Mouse (Mus musculus) C2C12 (cell line): ENCODE measurements around the gene Snap47. TPM values are rescaled to one million over a fixed set of nuclear protein-coding genes. Genes with fewer than 3 reads are reported as not detected.

Experiments used
- H3K27me3 ChIP-seq: one replicate; pipeline ENCODE4 v1.6.1; 2011; ENCODE audit not compliant: control insufficient read depth, insufficient read depth, insufficient read length
- H3K36me3 ChIP-seq: one replicate; pipeline ENCODE4 v1.6.1; 2011; ENCODE audit not compliant: control insufficient read depth, insufficient read depth
- H3K4me3 ChIP-seq: one replicate; pipeline ENCODE4 v1.5.1; 2011; ENCODE audit warnings: mild to moderate bottlenecking, control low read depth; ENCODE audit not compliant: poor library complexity, insufficient read depth, severe bottlenecking
- H3K79me2 ChIP-seq: one replicate; pipeline ENCODE4 v1.6.1; 2011; ENCODE audit not compliant: control insufficient read depth, insufficient read depth
- H3K79me3 ChIP-seq: one replicate; pipeline ENCODE4 v1.6.1; 2011; ENCODE audit warnings: low read depth, control low read depth
- H3ac ChIP-seq: one replicate; pipeline ENCODE3; 2011; ENCODE audit warnings: low read depth; ENCODE audit not compliant: control insufficient read depth, insufficient read length
- CEBPB ChIP-seq: IDR thresholded peaks from one replicate; pipeline ENCODE4 v1.6.1; 2011; ENCODE audit warnings: low read depth, mild to moderate bottlenecking, control low read depth, moderate library complexity
- CTCF ChIP-seq: IDR thresholded peaks from one replicate; pipeline ENCODE4 v1.5.1; 2011; ENCODE audit not compliant: control insufficient read depth, insufficient read depth, insufficient read length
- FOSL1 ChIP-seq: IDR thresholded peaks from one replicate; pipeline ENCODE4 v1.8.0; 2011; ENCODE audit warnings: mild to moderate bottlenecking, low read length; ENCODE audit not compliant: poor library complexity, insufficient read depth, severe bottlenecking
- MAX ChIP-seq: IDR thresholded peaks from one replicate; pipeline ENCODE4 v1.6.1; 2011; ENCODE audit warnings: mild to moderate bottlenecking, control low read depth
- MYOD1 ChIP-seq: IDR thresholded peaks from one replicate; pipeline ENCODE4 v1.6.1; 2011; ENCODE audit warnings: low read depth; ENCODE audit not compliant: control insufficient read depth, insufficient read length
- MYOG ChIP-seq: IDR thresholded peaks from one replicate; pipeline ENCODE4 v1.6.1; 2011; ENCODE audit not compliant: control insufficient read depth, insufficient read length; ENCODE audit errors: extremely low read depth
- USF1 ChIP-seq: IDR thresholded peaks from one replicate; pipeline ENCODE4 v1.6.1; 2011; ENCODE audit warnings: low read depth, mild to moderate bottlenecking, control low read depth, moderate library complexity
- polyA plus RNA-seq: library from polyadenylated mRNA; unstranded; fragments of >200 nt; fragmentation: generic; extraction: Trizol; gene quantifications from one replicate; pipeline ENCODE4 v1.2.1, GENCODE M21; 2012; ENCODE audit warnings: missing spikeins

The Snap47 gene
- polyA plus RNA-seq, 1 experiment = 54.3 TPM

DNA sequence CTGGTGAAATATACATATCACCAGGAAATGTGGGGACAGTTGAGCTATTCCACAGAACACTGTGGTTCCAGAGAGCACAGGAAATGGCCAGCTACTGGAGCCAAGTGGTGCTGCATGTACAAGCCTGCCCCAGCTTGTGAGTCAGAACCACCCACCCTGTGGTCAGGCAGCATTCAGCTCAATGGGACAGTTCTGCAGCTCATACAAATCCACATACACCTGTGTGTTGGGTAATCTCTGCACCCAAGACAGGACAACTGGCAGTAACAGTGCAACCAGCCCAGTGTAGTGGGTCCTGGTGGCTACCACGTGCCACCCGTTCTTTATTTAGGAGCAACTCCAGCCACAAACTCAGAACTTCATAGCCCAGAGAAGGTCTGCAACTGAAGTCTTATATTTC lies 29.0 kb downstream of the Snap47 start:
- TF ChIP-seq FOSL1 (peak; percentile 14), MYOD1 (peak; percentile 65), CTCF (no peak), MAX (peak; percentile 32), USF1 (no peak), MYOG (no peak), CEBPB (peak; percentile 7)
- Histone ChIP-seq H3K36me3 (peaks cover 56% of the 10 kb centered on the region), H3K4me3 (no peak overlapping the region), H3ac (no peak overlapping the region), H3K79me2 (no peaks in the 10 kb centered on the region), H3K79me3 (no peaks in the 10 kb centered on the region), H3K27me3 (no peaks in the 10 kb centered on the region)

DNA sequence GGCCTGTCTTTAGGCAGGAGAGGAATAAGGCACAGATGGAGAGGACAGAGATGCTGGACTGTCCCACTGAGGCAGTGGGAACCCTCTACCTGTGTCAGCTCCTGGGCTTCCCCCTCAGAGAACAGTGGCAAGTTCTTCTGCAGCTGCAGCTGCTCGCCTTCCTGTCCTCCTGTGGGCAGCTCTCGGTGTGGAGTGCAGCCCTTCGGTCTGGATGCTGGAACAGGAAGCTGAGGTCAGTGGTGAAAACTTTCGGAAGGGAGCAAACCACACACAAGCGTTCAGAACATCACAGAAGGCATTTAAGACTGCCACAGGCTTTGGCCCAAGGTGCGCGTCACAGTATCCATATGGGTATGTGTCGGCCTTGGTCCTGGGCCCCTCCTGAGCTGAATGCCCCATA lies 29.6 kb downstream of the Snap47 start:
- H3K36me3 ChIP-seq = peaks cover 55% of the 10 kb centered on the region
- peak; percentile 62 for TF ChIP-seq MYOD1
- no peak for TF ChIP-seq MYOG
- H3ac ChIP-seq = no peak overlapping the region
- H3K79me3 ChIP-seq = no peaks in the 10 kb centered on the region
- H3K27me3 ChIP-seq = no peaks in the 10 kb centered on the region
- no peaks in the 10 kb centered on the region for H3K79me2 ChIP-seq
- H3K4me3 ChIP-seq = no peak overlapping the region

DNA sequence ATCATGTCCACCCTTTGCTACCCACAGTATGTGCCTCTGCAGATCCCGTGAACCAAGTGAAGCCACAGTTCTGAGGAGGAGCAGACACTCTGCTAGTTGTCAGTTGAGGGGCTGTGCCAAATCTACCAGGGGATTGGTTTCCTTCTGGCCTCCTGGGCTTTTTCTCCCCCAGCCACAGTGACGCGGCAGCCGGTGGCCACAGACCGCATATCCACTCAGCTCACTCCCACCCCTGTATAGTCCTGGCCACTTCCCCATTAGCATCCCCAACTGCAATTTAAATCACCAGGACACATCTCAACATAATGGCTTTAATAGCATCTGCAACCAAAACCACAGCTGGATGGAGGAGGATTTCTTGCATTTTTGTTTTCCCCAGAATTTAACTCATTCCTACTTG lies 32.3 kb downstream of the Snap47 start:
- Histone ChIP-seq H3K79me2 (no peaks in the 10 kb centered on the region), H3K4me3 (no peak overlapping the region), H3K36me3 (peaks cover 36% of the 10 kb centered on the region), H3K27me3 (no peaks in the 10 kb centered on the region), H3ac (no peak overlapping the region), H3K79me3 (no peaks in the 10 kb centered on the region)
- TF ChIP-seq CTCF = no peak

DNA sequence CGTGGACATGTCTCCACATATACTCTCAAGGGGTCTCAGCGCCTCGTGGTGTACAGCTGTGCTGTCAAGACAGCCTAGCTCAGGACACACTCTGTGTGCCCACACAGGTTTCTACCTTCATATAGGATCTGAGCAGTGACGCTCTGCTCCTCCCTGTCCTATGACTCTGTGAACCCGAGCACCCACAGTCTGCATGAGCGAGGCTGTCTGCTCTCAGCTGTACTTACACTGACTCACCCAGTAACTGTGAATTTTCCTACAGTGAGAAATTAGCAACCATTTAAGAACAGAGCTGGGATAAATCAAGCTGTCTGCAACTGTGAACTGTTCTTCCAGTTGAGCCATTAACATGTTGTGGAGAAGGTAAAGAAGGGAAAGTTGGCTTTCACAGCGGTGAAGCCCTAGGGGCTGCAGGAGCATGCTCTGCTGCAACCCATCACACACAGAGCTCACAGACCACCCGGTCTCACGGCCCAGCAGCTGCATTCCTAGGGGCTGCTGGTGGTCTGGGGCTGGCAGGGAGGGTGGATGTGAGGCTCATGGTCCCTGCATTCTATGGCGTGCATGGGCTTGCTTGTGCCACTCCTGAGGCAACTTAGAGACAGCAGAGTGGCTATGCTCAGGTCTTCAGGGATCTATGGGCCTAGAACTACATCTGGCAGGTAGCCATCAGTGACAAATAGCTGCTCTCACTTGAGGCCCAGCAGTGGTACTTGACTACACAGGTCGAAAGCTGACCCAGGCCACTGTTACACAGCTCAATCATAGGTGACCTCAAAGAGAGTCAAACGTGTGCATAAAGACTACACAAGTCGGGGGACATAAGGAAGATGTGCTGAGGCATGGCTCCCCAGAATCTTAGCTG lies 37.8 kb downstream of the Snap47 start:
- TF ChIP-seq CEBPB = no peak
- TF ChIP-seq CTCF = no peak
- no peak for TF ChIP-seq USF1
- TF ChIP-seq MYOG = no peak
- TF ChIP-seq MYOD1 = no peak
- no peak for TF ChIP-seq FOSL1
- no peak for TF ChIP-seq MAX
- H3K79me2 ChIP-seq = no peaks in the 10 kb centered on the region
- H3K36me3 ChIP-seq = peaks cover 26% of the 10 kb centered on the region

DNA sequence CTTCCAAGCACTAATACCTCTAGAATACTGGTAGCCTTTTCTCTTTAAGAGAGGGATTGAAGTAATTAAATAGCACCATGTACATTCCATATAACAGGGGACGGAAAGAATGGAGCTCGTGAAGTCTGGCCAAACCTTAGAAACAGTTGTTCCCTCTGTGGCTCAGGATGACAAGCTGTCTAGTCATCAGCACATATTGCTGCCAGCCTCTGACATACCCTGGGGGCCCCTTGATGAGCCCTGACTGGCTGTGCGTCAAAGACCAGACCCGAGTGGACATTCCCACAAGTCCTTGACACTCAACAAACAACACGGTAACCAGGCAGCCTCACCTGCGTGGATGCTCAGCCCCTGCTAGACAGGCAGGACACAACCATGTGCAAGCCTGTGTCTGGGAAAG lies 38.9 kb downstream of the Snap47 start:
- no peaks in the 10 kb centered on the region for H3K27me3 ChIP-seq
- no peak overlapping the region for H3ac ChIP-seq
- H3K36me3 ChIP-seq = peaks cover 31% of the 10 kb centered on the region
- no peak overlapping the region for H3K4me3 ChIP-seq
- TF ChIP-seq CEBPB (no peak), MYOD1 (peak; percentile 90), FOSL1 (peak; percentile 59), MAX (no peak), USF1 (no peak), CTCF (no peak), MYOG (no peak)
- no peaks in the 10 kb centered on the region for H3K79me2 ChIP-seq
- H3K79me3 ChIP-seq = no peaks in the 10 kb centered on the region

More for the DNA sequence above, 37.8 kb downstream of the Snap47 start:
- Histone ChIP-seq H3K27me3 (no peaks in the 10 kb centered on the region), H3K79me3 (no peaks in the 10 kb centered on the region), H3ac (no peak overlapping the region), H3K4me3 (no peak overlapping the region)

DNA sequence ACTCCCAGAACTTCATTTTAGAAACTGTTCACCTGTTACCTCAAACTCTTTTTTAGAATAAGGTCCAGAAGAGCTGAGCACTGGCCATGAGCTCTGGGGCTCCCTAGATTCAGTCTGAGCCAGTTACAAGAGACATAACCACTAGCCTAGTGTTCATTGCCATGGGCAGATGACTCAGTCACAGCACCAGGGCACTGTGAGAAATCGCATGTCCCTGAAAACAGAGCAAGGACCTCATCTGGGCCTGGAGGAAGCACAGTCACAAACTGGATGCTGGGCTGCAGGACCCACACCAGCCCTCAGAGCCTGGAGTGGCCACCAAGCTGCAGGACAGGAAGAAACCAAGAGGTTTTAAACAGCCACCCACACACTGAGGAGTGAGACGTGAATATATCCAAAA lies 40.1 kb downstream of the Snap47 start:
- Histone ChIP-seq H3K79me2 (no peaks in the 10 kb centered on the region), H3K36me3 (peaks cover 37% of the 10 kb centered on the region), H3K4me3 (no peak overlapping the region), H3K27me3 (no peaks in the 10 kb centered on the region), H3ac (no peak overlapping the region), H3K79me3 (no peaks in the 10 kb centered on the region)
- TF ChIP-seq CTCF (no peak), FOSL1 (no peak), MAX (no peak), CEBPB (no peak), MYOG (no peak), USF1 (no peak), MYOD1 (no peak)
